Mouse (Mus musculus) thymus, adult 2 months (tissue): ENCODE results near the gene Ttll5. TPM values are rescaled to one million over a fixed set of nuclear protein-coding genes. Genes with fewer than 3 reads are reported as not detected.

Experiments used
- DNase-seq: peaks from one replicate; pipeline ENCODE4 v3.0.0; 2021
- H3K27ac ChIP-seq: fragments of 200-500 bp; 2 replicates; pipeline ENCODE4 v1.5.1; 2012; ENCODE audit warnings: low read length, control low read depth; ENCODE audit not compliant: control insufficient read depth, insufficient read depth
- H3K27me3 ChIP-seq: fragments of 200-500 bp; 2 replicates; pipeline ENCODE4 v1.6.1; 2012; ENCODE audit warnings: mild to moderate bottlenecking, low read length, moderate library complexity, mixed read lengths; ENCODE audit not compliant: control insufficient read depth, insufficient read depth
- H3K36me3 ChIP-seq: fragments of 200-500 bp; 2 replicates; pipeline ENCODE4 v1.6.1; 2012; ENCODE audit warnings: mild to moderate bottlenecking, low read length, moderate library complexity; ENCODE audit not compliant: control insufficient read depth, insufficient read depth
- H3K4me1 ChIP-seq: fragments of 200-500 bp; replicated peaks from 2 replicates; pipeline ENCODE4 v1.6.1; 2012; ENCODE audit warnings: low read length; ENCODE audit not compliant: control insufficient read depth, insufficient read depth
- H3K4me3 ChIP-seq: fragments of 200-500 bp; 2 replicates; pipeline ENCODE4 v1.5.1; 2012; ENCODE audit warnings: mild to moderate bottlenecking, low read length, control low read depth, moderate library complexity; ENCODE audit not compliant: control insufficient read depth, insufficient read depth
- CTCF ChIP-seq: fragments of 200-500 bp; IDR thresholded peaks from 2 replicates; pipeline ENCODE4 v1.5.1; 2012; ENCODE audit warnings: mild to moderate bottlenecking, control low read depth, low read length, moderate library complexity, borderline replicate concordance; ENCODE audit not compliant: control insufficient read depth, poor library complexity, insufficient read depth; ENCODE audit errors: extremely low read depth
- POLR2A ChIP-seq: fragments of 200-500 bp; IDR thresholded peaks from 2 replicates; pipeline ENCODE4 v1.6.1; 2012; ENCODE audit warnings: mild to moderate bottlenecking, low read length, control low read depth, moderate library complexity; ENCODE audit not compliant: control insufficient read depth, poor library complexity, insufficient read depth; ENCODE audit errors: extremely low read depth
- WGBS: fragments of 180-500 bp; shearing (Covaris S2); methylation state at CpG from one replicate; pipeline ENCODE4 v1.1.7; 2018; 5-methylcytosine and 5-hydroxymethylcytosine counted together
- polyA plus RNA-seq: library from polyadenylated mRNA; depleted of rRNA; stranded (reverse); fragments of >200 nt; gene quantifications from 2 replicates; pipeline ENCODE4 v1.2.3, GENCODE M21; 2012

Ttll5 gene
- polyA plus RNA-seq, 1 experiment, result 20.2 TPM

- Histone ChIP-seq H3K4me1 (peaks cover 3% of the 10 kb centered on the region; the same call in 1 of the 2 replicates), H3K36me3 (no peaks in the 10 kb centered on the region), H3K27ac (no peak overlapping the region), H3K4me3 (no peak overlapping the region), H3K27me3 (no peaks in the 10 kb centered on the region)
- DNase-seq, result no peak
- WGBS, result 93% methylated on average over 5 of the region's 5 CpGs
- TF ChIP-seq CTCF, result no peak
- TF ChIP-seq POLR2A, result no peak
These were observed 186.2 kb downstream of the Ttll5 start for GRCm38 (mm10) chr12:86010656-86011055.

- Histone ChIP-seq H3K27ac (no peak overlapping the region), H3K4me1 (peaks cover 3% of the 10 kb centered on the region; the same call in 1 of the 2 replicates), H3K36me3 (no peaks in the 10 kb centered on the region), H3K4me3 (no peak overlapping the region), H3K27me3 (no peaks in the 10 kb centered on the region)
- 95% methylated on average over 2 of the region's 2 CpGs for WGBS
- no peak for TF ChIP-seq POLR2A
- TF ChIP-seq CTCF, result no peak
- DNase-seq, result no peak
These were observed 187.7 kb downstream of the Ttll5 start for GRCm38 (mm10) chr12:86012195-86012594.

GRCm38 (mm10) chr12:86014174-86014573 is 189.7 kb downstream of the Ttll5 start:
- 92% methylated on average over 2 of the region's 2 CpGs for WGBS
- TF ChIP-seq CTCF (no peak), POLR2A (no peak)
- no peak overlapping the region for H3K4me3 ChIP-seq
- no peak for DNase-seq
- H3K36me3 ChIP-seq, result no peaks in the 10 kb centered on the region
- no peak overlapping the region for H3K27ac ChIP-seq
- H3K27me3 ChIP-seq, result no peaks in the 10 kb centered on the region
- H3K4me1 ChIP-seq, result no peaks in the 10 kb centered on the region

- Histone ChIP-seq H3K36me3 (no peaks in the 10 kb centered on the region), H3K4me3 (no peak overlapping the region), H3K27ac (no peak overlapping the region), H3K27me3 (no peaks in the 10 kb centered on the region), H3K4me1 (no peaks in the 10 kb centered on the region)
- 89% methylated on average over 3 of the region's 3 CpGs for WGBS
- TF ChIP-seq POLR2A, result no peak
- no peak for TF ChIP-seq CTCF
- no peak for DNase-seq
These were observed 190.2 kb downstream of the Ttll5 start for GRCm38 (mm10) chr12:86014621-86015020.

GRCm38 (mm10) chr12:86015114-86015513 is 190.7 kb downstream of the Ttll5 start:
- DNase-seq, result no peak
- H3K4me1 ChIP-seq, result no peaks in the 10 kb centered on the region
- H3K36me3 ChIP-seq, result no peaks in the 10 kb centered on the region
- WGBS, result 94% methylated on average over 2 of the region's 2 CpGs
- H3K27me3 ChIP-seq, result no peaks in the 10 kb centered on the region
- no peak overlapping the region for H3K4me3 ChIP-seq
- TF ChIP-seq CTCF, result no peak
- no peak for TF ChIP-seq POLR2A
- no peak overlapping the region for H3K27ac ChIP-seq

GRCm38 (mm10) chr12:86017360-86017759 is 192.9 kb downstream of the Ttll5 start:
- 95% methylated on average over 5 of the region's 5 CpGs for WGBS
- H3K27ac ChIP-seq, result no peak overlapping the region
- H3K4me3 ChIP-seq, result no peak overlapping the region
- H3K36me3 ChIP-seq, result no peaks in the 10 kb centered on the region
- H3K27me3 ChIP-seq, result no peaks in the 10 kb centered on the region
- DNase-seq, result no peak
- no peak for TF ChIP-seq CTCF
- no peak for TF ChIP-seq POLR2A
- H3K4me1 ChIP-seq, result no peaks in the 10 kb centered on the region

GRCm38 (mm10) chr12:86021583-86021982 is 197.1 kb downstream of the Ttll5 start:
- Histone ChIP-seq H3K4me1 (no peaks in the 10 kb centered on the region), H3K36me3 (no peaks in the 10 kb centered on the region), H3K27me3 (no peaks in the 10 kb centered on the region), H3K4me3 (no peak overlapping the region), H3K27ac (no peak overlapping the region)
- TF ChIP-seq CTCF (no peak), POLR2A (no peak)
- no peak for DNase-seq
- 98% methylated on average over 6 of the region's 6 CpGs for WGBS
